Mouse (Mus musculus): ENCODE results near the gene Lrrc10.
"Not testable (repeated sequence)": the region's sequence is repeated elsewhere in the genome, so short reads cannot be mapped to it uniquely, and the experiment has no call there.

Gene Lrrc10

DNA sequence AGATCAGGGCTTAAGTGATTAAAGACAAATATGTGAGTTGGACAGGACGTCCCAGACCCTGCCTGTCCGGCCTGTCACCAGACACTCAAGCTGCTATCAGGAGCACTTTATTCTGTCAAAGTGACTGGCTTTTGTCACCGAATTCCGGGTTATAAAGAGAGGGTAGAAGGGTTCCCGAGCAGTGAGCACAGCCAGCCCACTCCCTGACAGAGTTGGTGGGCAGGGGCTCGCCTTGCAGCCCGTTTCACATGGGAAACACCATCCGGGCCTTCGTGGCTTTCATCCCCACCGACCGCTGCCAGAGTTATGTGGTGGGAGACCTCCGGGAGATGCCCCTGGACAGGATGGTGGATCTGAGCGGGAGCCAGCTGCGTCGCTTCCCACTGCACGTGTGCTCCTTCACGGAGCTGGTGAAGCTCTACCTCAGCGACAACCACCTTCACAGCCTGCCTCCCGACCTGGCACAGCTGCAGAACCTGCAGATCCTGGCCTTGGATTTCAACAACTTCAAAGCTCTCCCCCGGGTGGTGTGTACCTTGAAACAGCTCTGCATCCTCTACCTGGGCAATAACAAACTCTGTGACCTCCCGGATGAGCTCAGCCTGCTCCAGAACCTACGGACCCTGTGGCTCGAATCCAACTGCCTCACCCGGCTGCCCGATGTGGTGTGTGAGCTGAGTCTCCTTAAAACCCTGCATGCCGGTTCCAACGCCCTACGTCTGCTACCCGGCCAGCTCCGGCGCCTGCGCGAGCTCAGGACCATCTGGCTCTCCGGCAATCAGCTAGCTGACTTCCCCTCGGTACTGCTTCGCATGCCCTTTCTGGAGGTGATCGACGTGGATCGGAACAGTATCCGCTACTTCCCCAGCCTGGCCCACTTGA, at the start of gene Lrrc10:
Gene Lrrc10 (plus strand): TSS at position 167 of the 882 bp plus-strand sequence.
- DNase-seq (ENCODE audit: low spot score in 2 of 2), result peak in 1 of 2 experiments; percentile 48

DNA sequence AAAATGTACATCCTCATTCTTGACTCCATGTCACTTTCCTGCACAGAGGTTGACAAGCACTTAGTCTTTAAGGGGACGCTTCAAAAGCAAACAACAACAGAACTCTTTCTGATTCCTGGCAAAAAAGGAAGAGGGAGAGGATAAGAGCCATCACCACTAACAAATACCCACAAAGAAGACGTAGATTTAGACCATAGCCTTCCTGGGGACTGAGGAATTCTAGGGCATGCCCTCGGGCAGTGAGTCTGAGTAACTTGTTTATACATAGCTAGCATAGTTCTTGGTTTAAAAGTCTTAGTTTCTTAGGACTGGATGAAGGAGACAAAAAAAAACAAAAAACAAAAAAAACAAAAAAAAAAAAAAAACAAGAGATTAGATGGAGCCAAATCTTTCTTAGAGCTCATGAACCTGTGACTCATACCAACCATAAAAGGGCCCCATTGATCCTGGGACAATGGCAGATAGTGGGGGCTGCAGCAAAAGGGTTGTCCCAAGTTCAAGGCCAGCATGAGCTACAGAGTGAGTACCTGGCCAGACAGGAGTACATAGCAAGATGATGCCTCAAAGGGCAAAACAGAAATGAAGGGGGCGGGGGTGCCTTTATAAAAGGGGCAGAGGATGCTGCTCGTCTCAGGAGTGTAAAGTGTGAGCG, 49.4 kb upstream of the Lrrc10 start:
- no peak for DNase-seq (ENCODE audit: low spot score in 2 of 2)

DNA sequence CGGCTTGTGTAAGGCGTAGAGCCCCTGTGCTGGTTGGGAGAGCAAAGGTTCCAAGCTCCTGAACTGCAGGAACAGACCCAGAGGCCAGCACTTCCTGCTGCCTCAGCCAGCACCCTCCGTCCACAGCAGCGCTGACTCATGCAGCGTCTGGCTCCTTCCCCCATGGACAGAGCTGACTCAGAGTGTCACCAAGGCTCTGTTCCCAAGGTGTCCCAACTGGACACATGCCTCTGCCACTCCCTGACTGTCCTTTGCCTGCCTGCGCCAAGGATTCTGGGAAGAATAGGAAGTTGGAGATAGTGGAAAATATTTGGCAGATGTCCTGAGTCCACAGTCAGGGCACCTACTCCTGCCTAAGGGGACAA, 48.9 kb upstream of the Lrrc10 start:
- no peak for DNase-seq (ENCODE audit: low spot score in 2 of 2)

DNA sequence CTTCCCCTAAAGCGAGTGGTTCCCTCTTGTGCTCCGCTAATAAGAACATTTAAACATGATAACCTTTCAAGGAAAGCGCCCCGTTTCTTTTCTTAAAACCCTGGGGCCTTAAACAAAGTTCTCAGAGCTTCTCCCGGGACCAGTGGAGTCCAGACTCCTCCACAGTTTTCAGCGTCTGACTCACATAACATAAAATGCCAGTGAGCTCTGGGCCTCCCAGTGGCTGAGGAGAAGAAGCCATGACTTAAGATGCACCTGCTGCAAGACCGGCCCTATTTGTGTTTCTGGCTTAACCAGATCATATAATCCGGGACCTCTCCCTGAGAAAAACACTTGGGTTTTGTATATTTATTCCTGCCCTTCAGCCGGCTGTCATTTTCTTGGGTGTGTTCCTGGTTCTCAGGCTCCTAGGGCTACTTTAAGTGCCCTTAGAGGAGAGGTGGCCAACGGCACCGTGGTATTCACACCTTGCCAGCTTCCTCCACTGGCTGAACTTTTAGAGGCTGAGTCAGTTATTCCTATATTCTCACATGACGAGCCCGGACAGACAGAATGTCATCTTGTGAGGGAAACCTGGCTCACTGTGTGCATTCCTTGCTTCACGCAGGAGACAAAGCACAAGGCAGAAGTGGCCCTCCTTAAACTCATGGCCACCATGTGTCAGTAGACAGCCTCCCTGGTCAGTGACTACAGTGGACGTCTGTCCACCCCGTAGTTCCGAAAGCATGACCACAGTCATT, 46.3 kb upstream of the Lrrc10 start:
- DNase-seq (ENCODE audit: low spot score in 2 of 2), result no peak

DNA sequence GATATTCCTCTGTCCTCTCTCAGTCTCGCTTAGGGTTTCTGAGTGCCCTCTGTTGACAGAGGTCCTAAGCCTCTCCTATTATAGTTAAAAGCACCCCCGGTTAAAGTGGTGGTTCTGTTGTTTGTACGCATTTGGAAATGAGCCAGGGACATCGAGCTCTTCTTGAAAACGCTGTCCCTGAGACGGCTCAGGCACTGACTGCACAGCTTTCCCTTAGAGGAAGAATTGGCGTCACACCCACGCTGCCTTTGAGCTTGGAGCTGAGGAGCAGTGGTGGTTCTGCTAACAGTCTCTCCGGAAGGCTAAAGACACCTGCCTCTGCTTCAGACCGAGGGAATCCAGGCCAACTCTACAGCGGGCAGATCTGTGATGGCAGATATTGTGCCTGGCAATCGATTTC, 44.2 kb upstream of the Lrrc10 start:
- DNase-seq (ENCODE audit: low spot score in 2 of 2), result peak in 1 of 2 experiments; percentile 21

DNA sequence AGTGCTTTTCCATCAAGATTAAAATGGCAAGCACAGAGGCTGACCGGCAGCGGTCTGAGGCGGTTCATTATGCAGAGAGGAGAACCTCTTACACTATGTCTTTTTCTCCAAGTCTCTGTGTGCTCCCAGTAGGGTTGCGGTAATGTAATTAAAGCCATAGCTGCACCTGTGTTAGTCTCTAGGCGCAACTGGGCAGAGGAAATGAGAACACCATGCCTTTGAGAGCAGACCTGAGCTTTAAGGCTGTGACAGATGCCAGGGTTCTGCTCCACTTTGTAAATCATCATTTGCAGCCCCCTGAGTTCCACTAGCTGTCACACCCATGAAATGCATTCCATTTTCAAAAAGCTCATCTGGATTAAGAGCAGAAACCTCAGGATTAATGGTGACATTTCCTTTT, 40.4 kb upstream of the Lrrc10 start:
- DNase-seq (ENCODE audit: low spot score in 2 of 2), result no peak

DNA sequence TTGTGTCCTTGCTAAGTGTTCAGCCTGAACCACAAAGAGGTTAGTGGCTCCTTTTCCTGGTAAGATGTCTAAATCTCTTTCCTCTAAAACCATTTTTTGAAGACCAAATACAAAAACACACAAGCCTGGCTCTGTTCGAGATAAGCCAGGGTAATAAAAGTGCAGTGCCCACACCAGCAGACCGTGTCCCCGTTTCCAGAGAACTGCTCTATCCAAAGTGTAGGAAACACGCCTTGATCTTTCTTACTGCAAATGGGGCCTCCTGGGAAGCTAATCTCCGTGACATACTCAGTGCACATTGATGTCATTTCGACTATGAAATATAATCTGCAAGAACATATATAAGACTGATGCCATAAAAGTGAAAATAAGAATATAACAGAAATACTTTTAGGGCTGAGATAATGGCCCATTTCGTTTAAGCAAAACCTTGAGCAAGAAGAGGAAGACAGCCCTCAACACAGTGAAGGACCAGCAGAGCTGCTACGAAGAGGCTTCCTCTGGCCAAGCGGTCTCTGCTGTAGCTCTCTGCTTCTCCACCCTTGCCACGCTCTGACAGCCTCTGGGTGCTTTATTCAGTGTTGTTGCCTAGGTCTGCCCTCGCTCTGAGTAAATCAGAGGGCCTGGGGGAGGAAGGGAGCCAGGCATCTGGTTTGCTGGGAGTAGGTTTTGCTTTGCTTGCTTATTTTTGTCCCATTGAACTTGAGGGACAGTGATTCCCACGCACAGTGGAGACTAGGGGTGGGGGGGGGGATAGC, 39.3 kb upstream of the Lrrc10 start:
- DNase-seq (ENCODE audit: low spot score in 2 of 2), result no peak

DNA sequence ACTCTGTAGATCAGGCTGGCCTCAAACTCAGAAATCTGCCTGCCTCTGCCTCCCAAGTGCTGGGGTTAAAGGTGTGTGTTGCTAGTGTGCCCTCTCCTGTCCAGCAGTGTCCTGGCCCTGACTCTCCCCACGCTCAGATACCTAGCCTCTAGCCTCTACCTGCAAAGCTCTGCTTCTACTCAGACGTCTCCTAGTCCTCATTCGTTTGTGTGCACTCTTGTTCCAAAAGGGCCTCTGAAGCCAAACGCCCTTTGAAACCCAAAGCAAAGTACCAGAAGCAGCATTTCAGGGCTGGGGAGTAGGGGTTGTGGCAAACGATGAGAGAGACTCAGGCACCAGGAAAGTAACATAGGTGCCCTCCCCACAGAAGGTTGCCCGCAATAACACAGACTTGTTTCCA, 35.5 kb upstream of the Lrrc10 start:
- DNase-seq (ENCODE audit: low spot score in 2 of 2), result no peak

DNA sequence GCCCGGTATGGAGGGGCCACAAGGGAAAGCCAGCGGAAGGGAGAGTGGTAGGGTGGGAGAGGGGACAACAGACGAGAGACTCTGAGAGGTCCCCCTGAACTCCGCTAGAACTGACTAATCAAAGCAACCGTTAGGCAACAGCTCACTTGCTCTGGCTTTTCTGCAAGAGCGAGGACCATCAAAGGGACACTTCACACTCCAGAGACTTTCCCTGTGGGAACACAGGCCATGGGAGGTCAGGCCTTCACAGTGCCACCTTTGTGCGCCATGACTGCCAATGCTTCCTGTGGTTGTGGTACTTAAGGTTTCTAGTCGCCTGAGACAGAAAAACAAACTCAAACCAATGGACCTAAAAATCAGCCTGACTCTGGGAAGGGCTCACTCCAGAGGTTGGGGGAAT, 34.1 kb upstream of the Lrrc10 start:
- DNase-seq (ENCODE audit: low spot score in 2 of 2), result no peak

DNA sequence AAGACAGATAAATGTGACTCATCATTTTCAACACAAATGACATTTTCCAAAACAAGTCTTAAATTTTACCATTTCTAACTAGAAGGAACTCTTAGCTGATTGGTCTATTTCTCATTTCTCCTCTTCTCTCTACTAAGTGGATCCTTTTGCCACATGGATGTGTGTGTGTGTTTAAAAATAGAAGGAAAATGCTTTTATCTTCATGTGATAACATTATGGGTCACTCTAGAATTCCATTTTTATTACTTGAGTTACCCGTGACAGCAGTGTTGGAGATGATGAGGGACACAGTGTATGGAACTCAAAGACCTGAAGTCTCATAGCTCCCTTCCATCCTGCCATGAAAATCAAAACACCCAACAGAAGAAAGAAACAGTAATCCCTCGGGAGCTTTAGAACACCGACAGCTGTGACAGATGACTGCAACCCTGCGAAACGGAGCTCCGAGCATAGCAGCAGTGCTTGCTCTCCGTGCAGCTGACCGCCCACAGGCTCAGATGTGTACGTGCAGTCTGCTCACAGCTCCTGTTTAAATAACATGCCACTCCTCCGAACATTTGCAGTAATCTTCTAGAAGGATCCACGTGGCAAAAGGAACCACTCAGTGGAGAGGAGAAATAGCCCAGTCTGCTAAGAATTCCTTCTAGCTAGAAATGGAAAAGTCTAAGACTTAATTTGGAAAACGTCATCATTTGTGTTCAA, 31.3 kb upstream of the Lrrc10 start:
- DNase-seq (ENCODE audit: low spot score in 2 of 2), result peak; percentile 43 to 67

DNA sequence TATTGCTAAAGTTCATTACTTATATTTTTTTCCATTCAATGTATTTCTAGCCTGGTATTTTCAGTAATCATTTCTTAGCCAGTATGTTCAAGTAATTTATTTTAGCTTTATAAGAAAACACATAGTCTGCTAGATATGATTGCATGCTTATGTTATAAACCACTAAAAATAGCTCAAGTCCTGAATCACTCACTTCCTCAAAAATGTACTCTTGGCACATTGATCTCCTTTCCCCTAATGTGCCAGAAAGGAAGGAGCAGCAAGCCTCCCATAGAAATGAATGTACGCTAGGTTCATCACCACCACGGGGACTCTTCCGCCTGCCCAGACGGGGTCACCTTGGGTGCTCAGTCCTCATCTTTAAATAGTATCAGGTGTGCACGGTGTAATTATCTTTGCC, 30.6 kb upstream of the Lrrc10 start:
- DNase-seq (ENCODE audit: low spot score in 2 of 2), result no peak

DNA sequence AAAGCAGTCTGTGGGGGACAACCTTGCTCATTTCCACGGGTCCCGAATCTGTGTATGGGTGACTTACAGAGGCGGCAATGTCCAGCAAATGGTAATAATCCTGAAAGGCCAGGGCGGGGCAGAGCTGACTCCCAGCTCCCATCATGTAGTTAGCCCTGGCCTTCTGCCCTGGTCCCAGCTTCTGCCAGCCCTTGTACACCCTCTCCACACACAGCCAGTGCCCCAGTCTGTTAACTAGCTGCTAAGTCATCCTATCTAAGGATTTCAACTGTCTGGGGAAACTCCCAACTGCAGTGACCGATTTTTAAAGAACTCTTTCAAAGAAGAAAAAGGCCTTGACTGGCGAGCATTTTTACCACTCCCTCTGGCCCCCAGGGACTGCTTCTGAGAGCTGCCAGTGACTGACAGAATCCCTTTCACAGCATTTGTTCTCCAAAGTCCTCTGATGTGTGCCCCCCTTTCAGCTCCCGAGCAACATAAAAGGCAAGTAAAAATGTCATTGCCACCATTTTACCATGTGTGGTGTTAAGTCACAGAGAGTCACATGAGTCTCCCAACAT, 26.8 kb upstream of the Lrrc10 start:
- no peak for DNase-seq (ENCODE audit: low spot score in 2 of 2)

DNA sequence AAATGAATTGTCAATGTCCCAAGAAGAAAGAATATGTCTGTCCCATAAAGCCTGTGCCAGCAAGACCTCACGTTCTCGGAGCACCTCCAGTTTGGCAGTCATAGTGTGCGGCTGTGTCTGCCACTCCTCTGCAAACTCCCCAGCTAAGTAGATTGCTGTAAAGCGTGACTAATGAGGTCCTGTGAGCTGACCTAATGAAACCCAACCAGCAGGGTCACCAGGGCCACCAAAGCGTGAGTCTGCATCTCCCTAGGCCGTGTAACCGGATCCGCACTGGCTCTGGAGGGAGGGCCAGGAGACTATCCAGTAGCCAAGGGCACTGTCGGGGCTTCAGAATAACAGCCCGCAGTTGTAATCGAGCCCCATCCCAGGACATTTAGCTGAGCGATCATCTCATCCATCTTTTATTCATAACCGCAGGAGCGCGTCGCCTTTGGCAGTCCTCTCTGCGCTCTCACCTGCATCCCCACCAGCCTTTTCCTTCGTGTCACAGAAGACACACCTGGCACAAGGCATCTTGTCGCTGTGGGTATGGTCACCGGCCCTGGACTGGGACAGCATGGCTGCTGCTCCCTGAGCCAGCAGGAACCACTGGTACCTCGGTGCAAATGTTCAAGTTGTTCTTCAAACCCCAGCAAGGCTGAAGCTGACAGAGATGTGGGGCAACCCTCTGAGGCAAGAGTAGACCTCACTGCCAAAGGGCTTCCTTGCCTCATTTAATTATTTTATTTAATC, 24.0 kb upstream of the Lrrc10 start:
- no peak for DNase-seq (ENCODE audit: low spot score in 2 of 2)

DNA sequence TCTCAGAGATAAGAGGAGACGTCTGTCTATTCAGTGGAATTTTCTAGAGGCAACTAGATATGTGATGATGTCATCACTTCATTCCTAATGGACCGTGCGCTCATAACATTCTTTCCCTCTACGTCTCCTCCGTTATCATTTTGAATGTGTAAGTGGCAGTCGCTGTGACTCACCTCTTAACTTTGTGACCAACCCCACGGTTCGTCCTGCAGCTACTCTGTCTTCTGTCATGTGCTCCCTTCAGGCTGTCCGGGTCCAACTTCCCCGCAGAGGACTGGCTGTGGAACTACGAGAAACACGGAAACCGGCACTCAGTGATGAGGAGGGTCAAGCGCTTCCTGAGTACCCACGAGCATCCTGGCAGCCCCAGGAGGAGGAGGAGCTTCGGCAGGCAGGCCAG, 21.4 kb upstream of the Lrrc10 start:
- DNase-seq (ENCODE audit: low spot score in 2 of 2), result no peak

DNA sequence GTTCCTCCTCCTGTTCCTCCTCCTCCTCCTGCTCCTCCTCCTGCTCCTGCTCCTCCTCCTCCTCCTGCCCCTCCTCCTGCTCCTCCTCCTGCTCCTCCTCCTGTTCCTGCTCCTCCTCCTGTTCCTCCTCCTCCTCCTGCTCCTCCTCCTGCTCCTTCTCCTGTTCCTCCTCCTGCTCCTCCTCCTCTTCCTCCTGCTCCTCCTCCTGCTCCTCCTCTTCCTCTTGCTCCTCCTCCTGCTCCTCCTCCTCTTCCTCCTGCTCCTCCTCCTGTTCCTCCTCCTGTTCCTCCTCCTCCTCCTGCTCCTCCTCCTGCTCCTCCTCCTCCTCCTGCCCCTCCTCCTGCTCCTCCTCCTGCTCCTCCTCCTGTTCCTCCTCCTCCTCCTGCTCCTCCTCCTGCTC, 19.4 kb upstream of the Lrrc10 start:
- not testable (repeated sequence) for DNase-seq (ENCODE audit: low spot score in 2 of 2)

DNA sequence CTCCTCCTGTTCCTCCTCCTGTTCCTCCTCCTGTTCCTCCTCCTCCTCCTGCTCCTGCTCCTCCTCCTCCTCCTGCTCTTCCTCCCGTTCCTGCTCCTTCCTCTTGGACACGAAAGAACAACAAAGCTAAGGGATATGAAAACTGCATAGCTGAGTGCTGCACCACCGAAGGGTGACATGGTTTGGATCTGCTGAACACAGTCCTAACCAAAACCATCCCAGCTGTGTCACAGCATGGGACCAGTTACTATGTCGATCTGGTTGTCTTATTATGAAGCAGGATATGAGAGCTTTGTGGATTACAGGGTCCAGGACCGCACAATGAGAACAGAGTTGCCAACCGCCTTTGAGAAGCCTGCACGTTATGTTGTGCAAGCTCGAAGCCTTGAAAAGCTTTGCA, 19.0 kb upstream of the Lrrc10 start:
- no peak for DNase-seq (ENCODE audit: low spot score in 2 of 2)

DNA sequence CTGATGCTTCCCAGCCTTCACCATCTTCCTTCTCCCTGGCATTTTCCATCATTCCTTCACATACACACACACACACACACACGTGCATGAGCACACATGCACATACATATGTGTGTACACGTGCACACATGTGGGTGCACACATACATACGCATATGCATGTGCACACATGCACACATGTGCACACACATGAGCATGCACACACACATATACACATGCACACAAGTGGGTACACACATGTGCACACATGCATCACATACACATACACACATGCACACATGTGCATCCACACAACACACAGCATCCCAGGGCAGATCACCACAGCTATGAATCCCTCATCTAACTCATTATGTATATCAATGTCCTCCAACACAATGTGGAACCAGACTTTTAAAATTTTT, 14.0 kb upstream of the Lrrc10 start:
- DNase-seq (ENCODE audit: low spot score in 2 of 2), result no peak

DNA sequence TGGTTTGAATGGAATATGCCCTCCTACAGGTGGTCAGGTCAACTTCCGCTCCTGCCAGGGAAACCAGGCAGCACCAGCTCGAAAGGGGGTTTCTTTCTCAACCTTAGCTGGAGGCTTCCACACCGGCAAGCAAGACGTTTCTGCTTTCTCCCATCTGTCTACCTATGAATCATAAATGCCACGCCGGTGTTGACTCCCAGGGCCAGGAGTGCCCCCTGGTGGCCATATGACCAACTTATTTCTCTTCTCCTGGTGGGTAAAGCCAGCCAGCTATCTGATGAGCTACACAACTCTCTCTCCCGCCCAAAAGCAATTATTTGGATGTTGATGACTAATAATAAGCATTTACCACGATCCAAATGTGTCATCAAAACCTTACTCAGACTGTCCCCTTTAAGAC, 11.4 kb upstream of the Lrrc10 start:
- peak; percentile 74 to 83 for DNase-seq (ENCODE audit: low spot score in 2 of 2)

DNA sequence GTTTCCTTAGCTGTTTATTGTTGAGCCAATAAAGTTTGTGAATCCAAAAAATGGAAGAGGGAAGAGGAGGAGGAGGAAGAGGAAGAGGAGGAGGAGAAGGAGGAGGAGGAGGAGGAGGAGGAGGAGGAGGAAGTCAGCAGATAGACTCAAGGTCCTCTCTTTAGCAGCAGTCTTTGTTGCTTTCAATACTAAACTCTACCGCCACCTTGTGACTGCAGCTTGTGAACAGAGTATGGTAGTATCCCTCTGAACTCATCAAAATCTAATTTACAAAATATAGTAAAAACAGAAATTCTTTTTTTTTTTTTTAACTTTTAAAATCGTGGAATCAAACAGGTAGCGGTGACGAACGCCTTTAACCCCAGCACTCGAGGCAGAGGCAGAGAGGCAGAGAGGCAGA, 4.8 kb upstream of the Lrrc10 start:
- DNase-seq (ENCODE audit: low spot score in 2 of 2), result no peak

DNA sequence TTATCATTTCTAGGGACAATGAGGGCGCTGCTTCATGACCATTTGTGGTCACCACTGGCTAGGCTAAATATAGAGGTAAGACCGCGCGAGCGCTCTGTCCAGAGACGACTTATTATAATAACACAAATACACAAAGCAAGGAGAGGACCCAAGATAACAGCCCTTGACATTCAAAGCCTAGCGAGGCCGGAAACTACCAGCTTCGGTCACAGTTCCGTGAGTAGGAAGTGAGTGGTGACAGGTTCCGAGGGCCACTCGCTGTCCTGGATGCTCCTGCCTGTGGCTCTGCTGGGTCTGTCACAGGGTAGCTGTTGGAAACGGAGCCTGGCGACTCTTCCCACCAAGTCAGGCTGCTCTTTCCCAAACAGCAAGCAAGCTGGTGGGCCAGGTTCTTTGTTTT, 2.8 kb upstream of the Lrrc10 start:
- DNase-seq (ENCODE audit: low spot score in 2 of 2), result no peak
